10 mouse cellular contexts compared by ENCODE assay signal in genomic region chr10:5846939-5847338, GRCm38 (mm10). TPM values are rescaled to one million over a fixed set of nuclear protein-coding genes. Genes with fewer than 3 reads are reported as not detected.
DNase-seq lines count a peak whose midpoint lies in the region; ATAC-seq and TF ChIP-seq lines count a peak whose summit lies in the region.
"Had no signal": no experiment of that assay in that cellular context is flagged by ENCODE, and none has a peak within 500 bp of the region (broad histone marks: within the 10 kb centered on the region; RNA-seq: fewer than 3 reads in every experiment).

No protein-coding gene starts in this region.

- WGBS in intestine, postnatal 0 days = 35% methylated on average over 2 of the region's 2 CpGs
- 33% methylated on average over 2 of the region's 2 CpGs for whole genome bisulfite sequencing in intestine, embryonic 16.5 days
- 23% methylated on average over 2 of the region's 2 CpGs for WGBS in thymus, adult 2 months
- 30% methylated on average over 2 of the region's 2 CpGs for WGBS in forebrain, embryonic 14.5 days

- H3K36me3 ChIP-seq in intestine, postnatal 0 days (ENCODE audit: control insufficient read depth, insufficient read depth) = no peaks in the 10 kb centered on the region
- H3K36me3 ChIP-seq in intestine, embryonic 16.5 days (ENCODE audit: control insufficient read depth, insufficient read depth, low read length) = no peaks in the 10 kb centered on the region
- H3K36me3 ChIP-seq in thymus, adult 2 months (ENCODE audit: control insufficient read depth, insufficient read depth, low read length) = no peaks in the 10 kb centered on the region
- H3K36me3 ChIP-seq in forebrain, embryonic 14.5 days (ENCODE audit: control insufficient read depth, insufficient read depth, low read length) = no peaks in the 10 kb centered on the region
- H3K36me3 ChIP-seq: heart, embryonic 13.5 days had no signal

- no peak overlapping the region for H3K4me3 ChIP-seq in intestine, postnatal 0 days (ENCODE audit: low read depth, low read length)
- no peak overlapping the region for H3K4me3 ChIP-seq in intestine, embryonic 16.5 days (ENCODE audit: low read length)
- H3K4me3 ChIP-seq in thymus, adult 2 months (ENCODE audit: control insufficient read depth, insufficient read depth, low read length) = no peak overlapping the region
- H3K4me3 ChIP-seq in forebrain, embryonic 14.5 days (ENCODE audit: low read depth, low read length) = no peak overlapping the region
- H3K4me3 ChIP-seq: heart, embryonic 13.5 days had no signal

- ATAC-seq in intestine, postnatal 0 days = no peak
- no peak for ATAC-seq in intestine, embryonic 16.5 days
- peak; percentile 44; the same call in 1 of the 2 replicates for ATAC-seq in forebrain, embryonic 14.5 days

- no peaks in the 10 kb centered on the region for H3K9me3 ChIP-seq in intestine, postnatal 0 days (ENCODE audit: control insufficient read depth)
- no peaks in the 10 kb centered on the region for H3K9me3 ChIP-seq in intestine, embryonic 16.5 days (ENCODE audit: control insufficient read depth, low read length)
- H3K9me3 ChIP-seq in forebrain, embryonic 14.5 days (replicated peaks; ENCODE audit: control insufficient read depth, low read length) = no peaks in the 10 kb centered on the region
- H3K9me3 ChIP-seq: heart, embryonic 13.5 days had no signal

- H3K27ac ChIP-seq in intestine, postnatal 0 days (ENCODE audit: low read depth, low read length) = no peak overlapping the region
- H3K27ac ChIP-seq in intestine, embryonic 16.5 days (ENCODE audit: low read length) = no peak overlapping the region
- H3K27ac ChIP-seq in thymus, adult 2 months (ENCODE audit: control insufficient read depth, insufficient read depth, low read length) = no peak overlapping the region
- no peak overlapping the region for H3K27ac ChIP-seq in forebrain, embryonic 14.5 days (ENCODE audit: low read depth, low read length)
- H3K27ac ChIP-seq: heart, embryonic 13.5 days had no signal

- no peaks in the 10 kb centered on the region for H3K27me3 ChIP-seq in intestine, postnatal 0 days (replicated peaks; ENCODE audit: control insufficient read depth, insufficient read depth, low read length)
- no peaks in the 10 kb centered on the region for H3K27me3 ChIP-seq in intestine, embryonic 16.5 days (replicated peaks; ENCODE audit: control insufficient read depth, insufficient read depth, low read length)
- no peaks in the 10 kb centered on the region for H3K27me3 ChIP-seq in thymus, adult 2 months (ENCODE audit: control insufficient read depth, insufficient read depth, low read length)
- no peaks in the 10 kb centered on the region for H3K27me3 ChIP-seq in forebrain, embryonic 14.5 days (replicated peaks; ENCODE audit: control insufficient read depth, insufficient read depth, low read length)
- H3K27me3 ChIP-seq: heart, embryonic 13.5 days had no signal

- peak; percentile 68 for TF ChIP-seq CTCF in intestine, postnatal 0 days (IDR thresholded peaks at IDR 0.05; ENCODE audit: low read depth)
- TF ChIP-seq CTCF in thymus, adult 2 months (IDR thresholded peaks at IDR 0.05; ENCODE audit: borderline replicate concordance, control insufficient read depth, extremely low read depth, insufficient read depth, low read length, poor library complexity) = no peak

- H3K4me1 ChIP-seq in intestine, postnatal 0 days (replicated peaks; ENCODE audit: control insufficient read depth, insufficient read depth, low read length) = no peaks in the 10 kb centered on the region
- no peaks in the 10 kb centered on the region for H3K4me1 ChIP-seq in intestine, embryonic 16.5 days (ENCODE audit: control insufficient read depth, insufficient read depth, low read length)
- H3K4me1 ChIP-seq in thymus, adult 2 months (replicated peaks; ENCODE audit: control insufficient read depth, insufficient read depth, low read length) = no peaks in the 10 kb centered on the region
- no peaks in the 10 kb centered on the region for H3K4me1 ChIP-seq in forebrain, embryonic 14.5 days (ENCODE audit: control insufficient read depth, insufficient read depth, low read length)
- H3K4me1 ChIP-seq: heart, embryonic 13.5 days had no signal

- peak; percentile 28 for DNase-seq in thymus, postnatal 0 days (ENCODE audit: low spot score)
- DNase-seq in thymus, adult 2 months = no peak
- peak; percentile 85 for DNase-seq in forebrain, embryonic 14.5 days (ENCODE audit: low spot score)
- no peak for DNase-seq in thymus, postnatal 4 days
- no peak for DNase-seq in testis, postnatal 14 days (ENCODE audit: low spot score)
- DNase-seq: kidney, postnatal 14 days; right cerebral cortex, adult 18-20 months had no signal

- H3K9ac ChIP-seq in intestine, postnatal 0 days (ENCODE audit: low read depth, low read length) = no peak overlapping the region
- no peak overlapping the region for H3K9ac ChIP-seq in intestine, embryonic 16.5 days (ENCODE audit: low read depth, low read length)
- no peak overlapping the region for H3K9ac ChIP-seq in forebrain, embryonic 14.5 days (ENCODE audit: low read length)
- H3K9ac ChIP-seq: heart, embryonic 13.5 days had no signal

- TF ChIP-seq POLR2A in thymus, adult 2 months (IDR thresholded peaks at IDR 0.05; ENCODE audit: control insufficient read depth, extremely low read depth, insufficient read depth, low read length, poor library complexity) = no peak

- no peak overlapping the region for H3K4me2 ChIP-seq in intestine, postnatal 0 days (replicated peaks; ENCODE audit: low read depth)
- H3K4me2 ChIP-seq in intestine, embryonic 16.5 days (ENCODE audit: low read depth, low read length) = no peak overlapping the region
- no peak overlapping the region for H3K4me2 ChIP-seq in forebrain, embryonic 14.5 days (ENCODE audit: low read length)
- H3K4me2 ChIP-seq: heart, embryonic 13.5 days had no signal

RNA-seq across cellular contexts. Expression of gene Mtrf1l, which starts 23.2 kb away (rescaled TPM):
- 9.3 and 10.5 TPM in 2 replicates for polyA plus RNA-seq in intestine, postnatal 0 days (2015; fragmentation: Nextera tagmentation; extraction: Ambion mirVana)
- 11.9 and 12.5 TPM in 2 replicates for polyA plus RNA-seq in intestine, embryonic 16.5 days (2015; fragmentation: Nextera tagmentation; extraction: Ambion mirVana)
- 15.3 and 18.0 TPM in 2 replicates for polyA plus RNA-seq in thymus, postnatal 0 days (2015; fragmentation: Nextera tagmentation; extraction: Ambion mirVana)
- polyA plus RNA-seq in thymus, adult 2 months (2012; rRNA removed) = 5.3 and 7.1 TPM in 2 replicates
- polyA plus RNA-seq in forebrain, embryonic 14.5 days (2014; fragmentation: Nextera tagmentation; extraction: Ambion mirVana) = 11.6 and 14.8 TPM in 2 replicates

RNA-seq across cellular contexts. Expression of gene Fbxo5, which starts 41.5 kb away (rescaled TPM):
- polyA plus RNA-seq in intestine, postnatal 0 days (2015; fragmentation: Nextera tagmentation; extraction: Ambion mirVana) = 12.2 and 14.6 TPM in 2 replicates
- polyA plus RNA-seq in intestine, embryonic 16.5 days (2015; fragmentation: Nextera tagmentation; extraction: Ambion mirVana) = 41.6 and 47.9 TPM in 2 replicates
- 112 and 116 TPM in 2 replicates for polyA plus RNA-seq in thymus, postnatal 0 days (2015; fragmentation: Nextera tagmentation; extraction: Ambion mirVana)
- 17.6 and 23.8 TPM in 2 replicates for polyA plus RNA-seq in thymus, adult 2 months (2012; rRNA removed)
- 32.4 and 43.7 TPM in 2 replicates for polyA plus RNA-seq in forebrain, embryonic 14.5 days (2014; fragmentation: Nextera tagmentation; extraction: Ambion mirVana)

Comparison
In these comparisons a context has a peak if more than half of its experiments do, and no peak if none do; other contexts are left out.
1. DNase-seq: peak in thymus, postnatal 0 days (single experiment) and forebrain, embryonic 14.5 days (single experiment); none in thymus, adult 2 months (single experiment), thymus, postnatal 4 days (single experiment) and testis, postnatal 14 days (single experiment).